Mouse (Mus musculus): ENCODE data around the gene Mapk1ip1l. TPM values are rescaled to one million over a fixed set of nuclear protein-coding genes. Genes with fewer than 3 reads are reported as not detected.
A peak's percentile ranks its signal among the peaks of the same experiment; 100 is the strongest.

Mapk1ip1l gene
- polyA plus RNA-seq, 2 experiments: 19.1 to 26.3 TPM

- Histone ChIP-seq H3K4me3 (ENCODE audit: insufficient read depth in 1 of 2, low read depth in 2 of 2, low read length in 2 of 2) (no peak overlapping the region), H3K36me3 (replicated peaks; ENCODE audit: control insufficient read depth, insufficient read depth, low read depth) (no peaks in the 10 kb centered on the region), H3K9me3 (ENCODE audit: control insufficient read depth, low read length) (no peaks in the 10 kb centered on the region), H3K4me1 (replicated peaks; ENCODE audit: control insufficient read depth in 2 of 2, insufficient read depth in 2 of 2, low read length in 1 of 2) (peaks cover 0 to 3% of the 10 kb centered on the region in 2 experiments; a peak in 2 of 4 replicates), H3K27me3 (ENCODE audit: control insufficient read depth, insufficient read depth, low read length) (no peaks in the 10 kb centered on the region), H3K9ac (replicated peaks) (no peak overlapping the region), H3K27ac (no peak overlapping the region), H3K4me2 (ENCODE audit: low read depth) (no peak overlapping the region)
- 57% methylated on average over 4 of the region's 4 CpGs for WGBS (ENCODE audit: insufficient replicate concordance)
- DNase-seq (ENCODE audit: low read depth in 3 of 3, low spot score in 3 of 3) (no peak), ATAC-seq (ENCODE audit: insufficient read depth) (no peak)
- TF ChIP-seq CTCF (IDR thresholded peaks at IDR 0.05; ENCODE audit: low read depth) (no peak), EP300 (IDR thresholded peaks at IDR 0.05; ENCODE audit: low read depth) (no peak)
Observed at GRCm38 (mm10) chr14:47341811-47342291, 43.8 kb downstream of the Mapk1ip1l start.

DNA sequence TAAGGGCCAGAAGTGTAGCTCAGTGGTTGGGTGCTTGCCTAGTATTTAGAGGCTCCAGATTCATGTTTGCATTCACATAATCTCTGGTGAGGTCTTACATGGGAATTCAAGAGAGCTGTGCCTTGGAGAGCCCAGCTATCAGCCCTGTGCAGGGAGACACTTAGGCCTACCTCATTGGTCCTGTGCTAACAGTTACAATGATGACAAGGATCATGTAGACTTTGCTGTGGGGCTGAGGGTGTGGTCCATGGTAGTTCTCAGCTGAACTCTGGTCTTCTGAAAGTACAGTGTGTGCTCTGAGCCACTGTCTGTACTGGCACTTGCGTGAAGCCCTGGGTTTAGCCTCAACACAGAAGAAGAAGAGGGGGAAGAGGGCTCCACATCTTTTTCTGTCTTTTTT lies 48.6 kb downstream of the Mapk1ip1l start:
- Histone ChIP-seq H3K4me1 (replicated peaks; ENCODE audit: control insufficient read depth in 2 of 2, insufficient read depth in 2 of 2, low read length in 1 of 2) (peaks cover 0 to 5% of the 10 kb centered on the region in 2 experiments; a peak in 2 of 4 replicates), H3K36me3 (replicated peaks; ENCODE audit: control insufficient read depth, insufficient read depth, low read depth) (no peaks in the 10 kb centered on the region), H3K9ac (replicated peaks) (no peak overlapping the region), H3K4me2 (ENCODE audit: low read depth) (no peak overlapping the region), H3K27me3 (ENCODE audit: control insufficient read depth, insufficient read depth, low read length) (no peaks in the 10 kb centered on the region), H3K4me3 (ENCODE audit: insufficient read depth in 1 of 2, low read depth in 2 of 2, low read length in 2 of 2) (no peak overlapping the region), H3K9me3 (ENCODE audit: control insufficient read depth, low read length) (no peaks in the 10 kb centered on the region), H3K27ac (no peak overlapping the region)
- no peak for DNase-seq (ENCODE audit: low read depth in 3 of 3, low spot score in 3 of 3)
- peak; percentile 58; the same call in 1 of the 2 replicates for ATAC-seq (ENCODE audit: insufficient read depth)
- 52% methylated on average over 1 of the region's 1 CpGs for WGBS (ENCODE audit: insufficient replicate concordance)
- TF ChIP-seq CTCF (IDR thresholded peaks at IDR 0.05; ENCODE audit: low read depth): no peak
- TF ChIP-seq EP300 (IDR thresholded peaks at IDR 0.05; ENCODE audit: low read depth): no peak

DNA sequence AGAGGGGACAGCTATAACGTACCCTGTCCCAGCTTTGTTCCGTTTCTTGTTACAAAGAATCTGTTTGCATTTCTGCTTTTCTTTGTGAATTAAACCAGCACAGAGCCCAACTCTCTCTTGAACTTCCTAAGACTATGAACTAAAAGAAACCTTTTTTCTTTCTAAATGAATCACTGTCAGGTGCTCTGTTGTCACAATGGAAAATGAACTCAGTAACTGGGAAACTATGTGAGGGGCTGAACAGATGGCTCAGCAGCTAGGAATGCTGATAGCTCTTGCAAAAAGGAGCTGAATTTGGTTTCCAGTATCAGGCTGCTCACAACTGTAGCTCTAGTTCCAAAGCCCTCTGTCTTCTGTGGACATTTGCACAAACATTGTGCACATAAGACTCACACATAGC lies 52.9 kb downstream of the Mapk1ip1l start:
- WGBS (ENCODE audit: insufficient replicate concordance): 73% methylated on average over 2 of the region's 2 CpGs
- DNase-seq (ENCODE audit: low read depth in 3 of 3, low spot score in 3 of 3) (no peak), ATAC-seq (ENCODE audit: insufficient read depth) (no peak)
- Histone ChIP-seq H3K4me1 (replicated peaks; ENCODE audit: control insufficient read depth in 2 of 2, insufficient read depth in 2 of 2, low read length in 1 of 2) (peaks cover 6 to 15% of the 10 kb centered on the region in 2 experiments), H3K4me3 (ENCODE audit: insufficient read depth in 1 of 2, low read depth in 2 of 2, low read length in 2 of 2) (no peak overlapping the region), H3K9me3 (ENCODE audit: control insufficient read depth, low read length) (no peaks in the 10 kb centered on the region), H3K9ac (replicated peaks) (no peak overlapping the region), H3K27ac (no peak overlapping the region), H3K36me3 (replicated peaks; ENCODE audit: control insufficient read depth, insufficient read depth, low read depth) (no peaks in the 10 kb centered on the region), H3K4me2 (ENCODE audit: low read depth) (no peak overlapping the region), H3K27me3 (ENCODE audit: control insufficient read depth, insufficient read depth, low read length) (no peaks in the 10 kb centered on the region)
- no peak for TF ChIP-seq EP300 (IDR thresholded peaks at IDR 0.05; ENCODE audit: low read depth)
- no peak for TF ChIP-seq CTCF (IDR thresholded peaks at IDR 0.05; ENCODE audit: low read depth)

DNA sequence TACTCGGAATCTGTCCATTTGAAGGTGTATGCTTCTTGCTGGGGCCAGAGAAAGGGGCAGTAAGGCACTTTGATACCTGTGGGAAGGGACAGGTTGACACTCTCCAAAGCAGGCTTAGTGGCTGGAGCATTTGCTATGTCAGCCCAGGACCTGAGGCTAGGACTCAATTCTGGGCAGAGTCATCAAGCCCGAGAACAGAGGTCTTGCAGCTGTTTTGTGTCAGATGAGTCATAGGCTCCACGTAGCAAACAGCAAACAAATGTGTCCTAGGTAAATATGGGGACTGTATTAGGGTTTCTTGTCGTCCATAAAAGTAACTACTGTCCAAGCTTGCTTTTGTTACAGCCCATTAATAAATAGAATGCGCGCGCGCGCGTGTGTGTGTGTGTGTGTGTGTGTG lies 54.2 kb downstream of the Mapk1ip1l start:
- Histone ChIP-seq H3K4me1 (replicated peaks; ENCODE audit: control insufficient read depth in 2 of 2, insufficient read depth in 2 of 2, low read length in 1 of 2) (peaks cover 6 to 10% of the 10 kb centered on the region in 2 experiments), H3K9me3 (ENCODE audit: control insufficient read depth, low read length) (no peaks in the 10 kb centered on the region), H3K4me2 (ENCODE audit: low read depth) (no peak overlapping the region), H3K27me3 (ENCODE audit: control insufficient read depth, insufficient read depth, low read length) (no peaks in the 10 kb centered on the region), H3K27ac (no peak overlapping the region), H3K4me3 (ENCODE audit: insufficient read depth in 1 of 2, low read depth in 2 of 2, low read length in 2 of 2) (no peak overlapping the region), H3K9ac (replicated peaks) (no peak overlapping the region), H3K36me3 (replicated peaks; ENCODE audit: control insufficient read depth, insufficient read depth, low read depth) (no peaks in the 10 kb centered on the region)
- TF ChIP-seq EP300 (IDR thresholded peaks at IDR 0.05; ENCODE audit: low read depth) (no peak), CTCF (IDR thresholded peaks at IDR 0.05; ENCODE audit: low read depth) (no peak)
- ATAC-seq (ENCODE audit: insufficient read depth): no peak
- no peak for DNase-seq (ENCODE audit: low read depth in 3 of 3, low spot score in 3 of 3)
- WGBS (ENCODE audit: insufficient replicate concordance): 78% methylated on average over 10 of the region's 10 CpGs

DNA sequence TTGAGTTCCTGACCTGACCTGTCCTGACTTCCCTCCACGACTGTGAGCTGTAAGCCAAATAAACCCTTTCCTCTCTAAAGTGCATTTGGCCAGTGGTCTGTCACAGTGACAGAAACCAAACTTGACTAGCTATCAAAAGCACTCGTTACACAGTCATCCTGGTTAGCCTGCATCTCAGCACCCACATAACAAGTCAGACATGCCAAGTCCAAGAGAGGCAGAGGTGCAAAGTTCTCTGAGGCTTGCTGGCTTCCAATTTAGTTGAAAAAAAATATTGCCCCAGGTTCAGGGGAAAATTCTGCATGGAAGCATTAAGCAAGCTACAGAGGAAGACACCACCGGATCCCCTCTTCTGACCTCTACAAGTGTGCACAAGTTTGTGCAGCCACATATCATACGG lies 55.2 kb downstream of the Mapk1ip1l start:
- no peak overlapping the region for H3K27ac ChIP-seq
- H3K4me3 ChIP-seq (ENCODE audit: insufficient read depth in 1 of 2, low read depth in 2 of 2, low read length in 2 of 2): no peak overlapping the region
- no peaks in the 10 kb centered on the region for H3K27me3 ChIP-seq (ENCODE audit: control insufficient read depth, insufficient read depth, low read length)
- DNase-seq (ENCODE audit: low read depth in 3 of 3, low spot score in 3 of 3) (no peak), ATAC-seq (ENCODE audit: insufficient read depth) (no peak)
- no peak overlapping the region for H3K9ac ChIP-seq (replicated peaks)
- H3K36me3 ChIP-seq (replicated peaks; ENCODE audit: control insufficient read depth, insufficient read depth, low read depth): no peaks in the 10 kb centered on the region
- no peaks in the 10 kb centered on the region for H3K9me3 ChIP-seq (ENCODE audit: control insufficient read depth, low read length)
- TF ChIP-seq EP300 (IDR thresholded peaks at IDR 0.05; ENCODE audit: low read depth): no peak
- no peak for TF ChIP-seq CTCF (IDR thresholded peaks at IDR 0.05; ENCODE audit: low read depth)
- WGBS (ENCODE audit: insufficient replicate concordance): 67% methylated on average over 4 of the region's 4 CpGs
- peaks cover 6 to 10% of the 10 kb centered on the region in 2 experiments for H3K4me1 ChIP-seq (replicated peaks; ENCODE audit: control insufficient read depth in 2 of 2, insufficient read depth in 2 of 2, low read length in 1 of 2)
- H3K4me2 ChIP-seq (ENCODE audit: low read depth): no peak overlapping the region

Measured in liver, embryonic 14.5 days (tissue).